Mouse (Mus musculus): ENCODE results near the gene Msrb3. TPM values are rescaled to one million over a fixed set of nuclear protein-coding genes. Genes with fewer than 3 reads are reported as not detected.
A peak's percentile ranks its signal among the peaks of the same experiment; 100 is the strongest.

The Msrb3 gene
- polyA plus RNA-seq, 1 experiment from 2014 or later: 6.4 TPM

GRCm38 (mm10) chr10:120748156-120748555, 150.7 kb downstream of the Msrb3 start:
- no peak overlapping the region for H3K4me2 ChIP-seq (ENCODE audit: low read depth, low read length)
- no peak overlapping the region for H3K27ac ChIP-seq (replicated peaks; ENCODE audit: low read depth, low read length)
- ATAC-seq (replicated peaks; ENCODE audit: insufficient number of reproducible peaks, low FRiP score, low TSS enrichment, low read depth) (no peak), DNase-seq (ENCODE audit: low spot score) (no peak)
- no peak overlapping the region for H3K4me3 ChIP-seq (ENCODE audit: low read depth, low read length)
- H3K9me3 ChIP-seq (replicated peaks; ENCODE audit: control insufficient read depth, low read length): no peaks in the 10 kb centered on the region
- no peak overlapping the region for H3K9ac ChIP-seq (replicated peaks; ENCODE audit: low read length)
- H3K4me1 ChIP-seq (ENCODE audit: control insufficient read depth, insufficient read depth, low read length): no peaks in the 10 kb centered on the region; the same call in 1 of the 2 replicates
- no peaks in the 10 kb centered on the region for H3K36me3 ChIP-seq (replicated peaks; ENCODE audit: control insufficient read depth, insufficient read depth, low read depth, low read length)
- H3K27me3 ChIP-seq (ENCODE audit: control insufficient read depth, insufficient read depth, low read length): no peaks in the 10 kb centered on the region
- WGBS: 88% methylated on average over 6 of the region's 6 CpGs

DNA sequence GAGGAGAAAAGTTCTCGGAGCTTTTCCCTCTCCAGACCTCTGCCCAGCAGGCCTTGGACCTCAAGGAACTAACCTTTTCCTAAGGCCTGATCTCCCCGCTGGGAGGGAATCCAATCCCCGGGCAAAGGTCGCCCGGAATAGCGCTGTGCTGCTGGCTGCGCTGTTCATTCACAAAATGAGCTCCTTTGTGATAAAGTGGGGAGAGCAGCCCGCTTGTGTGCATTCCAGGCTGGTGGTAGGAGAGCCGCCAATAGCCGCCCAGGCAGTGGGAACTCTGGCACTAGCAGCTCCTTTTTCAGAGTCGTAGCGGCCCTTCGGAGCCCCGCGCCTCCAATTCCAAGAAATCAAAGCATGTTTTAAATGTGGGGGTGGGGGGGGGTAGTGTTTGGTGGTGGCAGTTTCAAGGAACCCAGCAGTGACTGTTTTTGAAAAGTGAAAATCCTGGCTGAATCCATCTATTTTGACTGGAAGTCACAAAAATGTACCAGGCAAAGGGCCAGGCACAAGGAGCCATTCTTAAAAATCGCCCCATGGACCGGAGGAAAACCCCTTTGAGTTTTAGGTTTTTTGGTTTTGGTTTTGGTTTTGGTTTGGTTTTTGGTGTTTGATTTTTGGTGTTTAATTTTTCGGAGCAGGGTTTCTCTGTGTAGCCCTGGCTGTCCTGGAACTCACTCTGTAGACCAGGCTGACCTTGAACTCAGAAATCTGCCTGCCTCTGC, 153.6 kb downstream of the Msrb3 start:
- no peaks in the 10 kb centered on the region for H3K27me3 ChIP-seq (ENCODE audit: control insufficient read depth, insufficient read depth, low read length)
- H3K36me3 ChIP-seq (replicated peaks; ENCODE audit: control insufficient read depth, insufficient read depth, low read depth, low read length): no peaks in the 10 kb centered on the region
- H3K9me3 ChIP-seq (replicated peaks; ENCODE audit: control insufficient read depth, low read length): no peaks in the 10 kb centered on the region
- DNase-seq (ENCODE audit: low spot score) (peak; percentile 87), ATAC-seq (replicated peaks; ENCODE audit: insufficient number of reproducible peaks, low FRiP score, low TSS enrichment, low read depth) (peak; percentile 92)
- H3K4me3 ChIP-seq (ENCODE audit: low read depth, low read length): peak overlapping the region; percentile 24
- peak overlapping the region; percentile 95 for H3K27ac ChIP-seq (replicated peaks; ENCODE audit: low read depth, low read length)
- H3K4me1 ChIP-seq (ENCODE audit: control insufficient read depth, insufficient read depth, low read length): no peaks in the 10 kb centered on the region; the same call in 1 of the 2 replicates
- WGBS: 5% methylated on average over 18 of the region's 18 CpGs
- peak overlapping the region; percentile 72 for H3K9ac ChIP-seq (replicated peaks; ENCODE audit: low read length)
- H3K4me2 ChIP-seq (ENCODE audit: low read depth, low read length): peak overlapping the region; percentile 57

DNA sequence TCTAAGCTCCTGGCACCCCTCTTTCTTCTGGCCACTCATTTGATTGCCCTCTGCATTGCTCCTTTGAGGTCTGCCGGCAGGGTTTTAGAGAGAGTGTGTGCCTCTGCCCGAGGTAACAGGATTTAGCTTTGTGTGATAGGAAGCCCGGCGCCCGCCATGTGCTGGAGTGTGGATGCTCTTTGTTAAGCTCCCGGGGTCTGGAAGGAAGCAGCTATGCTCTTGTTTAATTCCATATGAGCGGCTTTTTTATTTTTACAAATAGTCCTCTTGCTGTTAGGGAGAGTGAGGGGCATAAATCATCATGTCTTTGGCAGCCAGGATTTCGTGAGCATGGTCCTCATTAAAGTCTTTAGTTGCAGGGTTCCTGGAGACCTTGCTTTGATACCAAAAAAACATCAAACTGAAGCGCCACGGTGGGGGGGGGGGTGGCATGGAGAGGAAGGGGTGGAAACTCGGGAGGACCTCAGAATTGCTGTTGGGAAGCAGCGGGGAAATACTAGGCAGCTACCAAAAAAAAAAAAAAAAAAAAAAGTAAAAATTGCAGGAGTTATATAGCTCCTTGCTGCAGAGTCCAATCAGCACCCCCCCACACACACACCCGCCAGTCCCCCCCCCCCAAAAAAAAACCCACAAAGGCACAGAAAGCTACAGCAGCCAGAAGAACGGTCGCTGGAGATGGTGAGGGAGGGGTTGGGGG, 154.3 kb downstream of the Msrb3 start:
- H3K27me3 ChIP-seq (ENCODE audit: control insufficient read depth, insufficient read depth, low read length): no peaks in the 10 kb centered on the region
- H3K4me2 ChIP-seq (ENCODE audit: low read depth, low read length): peak overlapping the region; percentile 57
- H3K4me3 ChIP-seq (ENCODE audit: low read depth, low read length): peak overlapping the region; percentile 24
- no peaks in the 10 kb centered on the region for H3K9me3 ChIP-seq (replicated peaks; ENCODE audit: control insufficient read depth, low read length)
- H3K27ac ChIP-seq (replicated peaks; ENCODE audit: low read depth, low read length): peak overlapping the region; percentile 95
- ATAC-seq (replicated peaks; ENCODE audit: insufficient number of reproducible peaks, low FRiP score, low TSS enrichment, low read depth): peak; percentile 42
- H3K36me3 ChIP-seq (replicated peaks; ENCODE audit: control insufficient read depth, insufficient read depth, low read depth, low read length): no peaks in the 10 kb centered on the region
- H3K9ac ChIP-seq (replicated peaks; ENCODE audit: low read length): peak overlapping the region; percentile 72
- no peaks in the 10 kb centered on the region; the same call in 1 of the 2 replicates for H3K4me1 ChIP-seq (ENCODE audit: control insufficient read depth, insufficient read depth, low read length)
- under 1% methylated on average over 15 of the region's 15 CpGs for WGBS
- peak; percentile 77 for DNase-seq (ENCODE audit: low spot score)

DNA sequence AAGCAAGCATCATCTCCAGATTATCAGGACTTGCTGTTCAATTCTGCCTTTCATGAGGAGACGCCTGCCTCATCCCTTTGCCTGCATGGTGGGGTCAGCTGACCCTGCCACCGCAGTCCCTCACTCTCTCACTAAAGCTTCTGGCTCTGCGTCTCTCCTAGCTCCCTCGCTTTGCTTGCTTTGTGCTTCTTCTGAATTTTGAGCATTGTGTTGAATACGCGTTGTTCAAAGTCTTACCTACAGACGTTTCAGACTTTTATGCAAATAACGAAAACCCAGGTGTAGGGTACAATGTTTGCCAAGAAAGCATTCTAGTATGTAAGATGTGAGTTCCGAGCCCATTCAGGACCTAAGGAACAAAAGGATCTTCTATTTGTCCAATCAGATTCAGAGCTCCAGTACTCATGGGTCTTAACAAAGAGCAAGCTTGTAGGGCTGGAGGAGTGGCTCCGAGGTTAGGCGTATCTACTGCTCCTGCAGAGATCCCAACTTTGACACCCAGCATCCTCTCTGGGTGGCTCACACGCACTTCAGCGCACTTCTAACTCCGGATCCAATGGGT, 162.3 kb downstream of the Msrb3 start:
- DNase-seq (ENCODE audit: low spot score): peak; percentile 34
- 14% methylated on average over 14 of the region's 14 CpGs for WGBS
- no peak overlapping the region for H3K27ac ChIP-seq (replicated peaks; ENCODE audit: low read depth, low read length)

GRCm38 (mm10) chr10:120735722-120736507, 163.0 kb downstream of the Msrb3 start:
- Histone ChIP-seq H3K4me1 (ENCODE audit: control insufficient read depth, insufficient read depth, low read length) (peaks cover 6% of the 10 kb centered on the region; the same call in 1 of the 2 replicates), H3K27ac (replicated peaks; ENCODE audit: low read depth, low read length) (no peak overlapping the region), H3K4me2 (ENCODE audit: low read depth, low read length) (peak overlapping the region; percentile 43), H3K27me3 (ENCODE audit: control insufficient read depth, insufficient read depth, low read length) (no peaks in the 10 kb centered on the region), H3K9me3 (replicated peaks; ENCODE audit: control insufficient read depth, low read length) (no peaks in the 10 kb centered on the region), H3K9ac (replicated peaks; ENCODE audit: low read length) (peak overlapping the region; percentile 25), H3K4me3 (ENCODE audit: low read depth, low read length) (peak overlapping the region; percentile 10; the same call in 1 of the 2 replicates), H3K36me3 (replicated peaks; ENCODE audit: control insufficient read depth, insufficient read depth, low read depth, low read length) (no peaks in the 10 kb centered on the region)
- 3% methylated on average over 25 of the region's 25 CpGs for WGBS
- DNase-seq (ENCODE audit: low spot score): peak; percentile 73
- ATAC-seq (replicated peaks; ENCODE audit: insufficient number of reproducible peaks, low FRiP score, low TSS enrichment, low read depth): peak; percentile 70

More for the DNA sequence above, 162.3 kb downstream of the Msrb3 start:
- H3K27me3 ChIP-seq (ENCODE audit: control insufficient read depth, insufficient read depth, low read length): no peaks in the 10 kb centered on the region
- H3K4me2 ChIP-seq (ENCODE audit: low read depth, low read length): peak overlapping the region; percentile 43
- H3K36me3 ChIP-seq (replicated peaks; ENCODE audit: control insufficient read depth, insufficient read depth, low read depth, low read length): no peaks in the 10 kb centered on the region
- no peaks in the 10 kb centered on the region for H3K9me3 ChIP-seq (replicated peaks; ENCODE audit: control insufficient read depth, low read length)
- H3K9ac ChIP-seq (replicated peaks; ENCODE audit: low read length): peak overlapping the region; percentile 14
- H3K4me1 ChIP-seq (ENCODE audit: control insufficient read depth, insufficient read depth, low read length): peaks cover 6% of the 10 kb centered on the region; the same call in 1 of the 2 replicates
- peak; percentile 19; the same call in 1 of the 2 replicates for ATAC-seq (replicated peaks; ENCODE audit: insufficient number of reproducible peaks, low FRiP score, low TSS enrichment, low read depth)
- H3K4me3 ChIP-seq (ENCODE audit: low read depth, low read length): peak overlapping the region; percentile 10; the same call in 1 of the 2 replicates

DNA sequence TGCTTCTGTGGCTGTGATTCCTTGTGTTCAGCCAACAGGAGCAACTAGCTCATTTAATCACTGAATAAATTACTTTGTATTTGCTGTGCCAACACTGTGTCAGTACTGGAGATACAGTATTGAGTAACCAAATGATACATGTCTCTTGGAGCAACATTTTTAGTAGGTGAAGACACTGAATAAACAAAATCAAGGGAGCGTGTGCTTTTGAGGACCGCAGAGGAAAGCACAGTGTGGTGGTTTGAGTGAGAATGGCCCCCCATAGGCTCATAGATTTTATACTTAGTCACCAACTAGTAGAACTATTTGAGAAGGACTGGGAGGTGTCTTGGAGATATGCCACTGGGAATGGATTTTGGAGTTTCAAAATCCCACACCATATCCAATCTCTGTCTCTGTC, 164.5 kb downstream of the Msrb3 start:
- H3K4me1 ChIP-seq (ENCODE audit: control insufficient read depth, insufficient read depth, low read length): peaks cover 6% of the 10 kb centered on the region; the same call in 1 of the 2 replicates
- H3K4me3 ChIP-seq (ENCODE audit: low read depth, low read length): no peak overlapping the region
- 99% methylated on average over 2 of the region's 2 CpGs for WGBS
- no peak overlapping the region for H3K4me2 ChIP-seq (ENCODE audit: low read depth, low read length)
- no peaks in the 10 kb centered on the region for H3K36me3 ChIP-seq (replicated peaks; ENCODE audit: control insufficient read depth, insufficient read depth, low read depth, low read length)
- DNase-seq (ENCODE audit: low spot score): no peak
- no peak overlapping the region for H3K9ac ChIP-seq (replicated peaks; ENCODE audit: low read length)
- H3K9me3 ChIP-seq (replicated peaks; ENCODE audit: control insufficient read depth, low read length): no peaks in the 10 kb centered on the region
- no peak for ATAC-seq (replicated peaks; ENCODE audit: insufficient number of reproducible peaks, low FRiP score, low TSS enrichment, low read depth)
- H3K27ac ChIP-seq (replicated peaks; ENCODE audit: low read depth, low read length): no peak overlapping the region
- no peaks in the 10 kb centered on the region for H3K27me3 ChIP-seq (ENCODE audit: control insufficient read depth, insufficient read depth, low read length)
